Mouse (Mus musculus) erythroid progenitor cell, adult 5-6 weeks (primary cell): ENCODE data around the gene Prkaa2. TPM values are rescaled to one million over a fixed set of nuclear protein-coding genes. Genes with fewer than 3 reads are reported as not detected.
"Not testable (repeated sequence)": the region's sequence is repeated elsewhere in the genome, so short reads cannot be mapped to it uniquely, and the experiment has no call there.

ENCODE experiments used
- ATAC-seq: replicated peaks from 2 replicates; pipeline ENCODE4 v1.8.0; 2016; ENCODE audit warnings: moderate number of reproducible peaks, mild to moderate bottlenecking, moderate TSS enrichment, inconsistent platforms; ENCODE audit not compliant: poor library complexity, low FRiP score, severe bottlenecking
- total RNA-seq, 2 experiments: library from RNA; stranded (forward) in 1 of 2; stranded (reverse) in 1 of 2; fragments of 150-400 nt in 1 of 2; fragments of 186-747, 209-891 nt in 1 of 2; gene quantifications; 2 replicates each; pipeline versions ENCODE4 v1.2.3 to v1.2.4; 2015 to 2017; ENCODE audit warnings: low replicate concordance in 2 of 2

Prkaa2 gene
- total RNA-seq, 2 experiments from 2014 or later: not detected

GRCm38 (mm10) chr4:105034259-105034658 lies 75.4 kb downstream of the Prkaa2 start:
- ATAC-seq: no peak

- ATAC-seq: no peak
These were observed 76.5 kb downstream of the Prkaa2 start for GRCm38 (mm10) chr4:105033153-105033552.

GRCm38 (mm10) chr4:105031104-105031503 lies 78.6 kb downstream of the Prkaa2 start:
- ATAC-seq: no peak

GRCm38 (mm10) chr4:105027278-105027677 lies 82.4 kb downstream of the Prkaa2 start:
- no peak for ATAC-seq

- ATAC-seq: no peak
These were observed 93.6 kb downstream of the Prkaa2 start for GRCm38 (mm10) chr4:105016006-105016613.

GRCm38 (mm10) chr4:105015496-105015895 lies 94.2 kb downstream of the Prkaa2 start:
- no peak for ATAC-seq

GRCm38 (mm10) chr4:105013718-105014117 lies 96.0 kb downstream of the Prkaa2 start:
- no peak for ATAC-seq

GRCm38 (mm10) chr4:105007360-105008018 lies 102.2 kb downstream of the Prkaa2 start:
- ATAC-seq: no peak

GRCm38 (mm10) chr4:105004649-105005048 lies 105.0 kb downstream of the Prkaa2 start:
- not testable (repeated sequence) for ATAC-seq

GRCm38 (mm10) chr4:105004135-105004534 lies 105.6 kb downstream of the Prkaa2 start:
- ATAC-seq: no peak

- ATAC-seq: no peak
These were observed 108.0 kb downstream of the Prkaa2 start for GRCm38 (mm10) chr4:105001736-105002135.

GRCm38 (mm10) chr4:104999702-105000101 lies 110.0 kb downstream of the Prkaa2 start:
- ATAC-seq: no peak

- no peak for ATAC-seq
These were observed 116.4 kb downstream of the Prkaa2 start for GRCm38 (mm10) chr4:104993140-104993874.

GRCm38 (mm10) chr4:104992271-104992670 lies 117.4 kb downstream of the Prkaa2 start:
- no peak for ATAC-seq

GRCm38 (mm10) chr4:104990686-104991085 lies 119.0 kb downstream of the Prkaa2 start:
- ATAC-seq: no peak

- no peak for ATAC-seq
These were observed 119.7 kb downstream of the Prkaa2 start for GRCm38 (mm10) chr4:104990016-104990415.

- ATAC-seq: no peak
These were observed 121.0 kb downstream of the Prkaa2 start for GRCm38 (mm10) chr4:104988709-104989108.

GRCm38 (mm10) chr4:104988102-104988501 lies 121.6 kb downstream of the Prkaa2 start:
- no peak for ATAC-seq

- no peak for ATAC-seq
These were observed 122.1 kb downstream of the Prkaa2 start for GRCm38 (mm10) chr4:104987631-104988030.

GRCm38 (mm10) chr4:104985960-104986632 lies 123.6 kb downstream of the Prkaa2 start:
- no peak for ATAC-seq
